Mouse (Mus musculus) lung, postnatal 0 days (tissue): ENCODE measurements around the gene Pnma5.

Experiments used
- CTCF ChIP-seq: IDR thresholded peaks from 2 replicates; pipeline ENCODE4 v1.5.1; 2016; ENCODE audit warnings: antibody characterized with exemption, mild to moderate bottlenecking
- EP300 ChIP-seq: IDR thresholded peaks from 2 replicates; pipeline ENCODE4 v1.6.1; 2016; ENCODE audit warnings: antibody characterized with exemption, mild to moderate bottlenecking, control low read depth

- TF ChIP-seq CTCF (no peak), EP300 (no peak)
Measured at GRCm38 (mm10) chrX:73039666-73040065, 2.8 kb upstream of the Pnma5 start.
